Mouse (Mus musculus) testis, adult 2 months (tissue): ENCODE results near the gene Dpy19l1.

Experiments used
- CTCF ChIP-seq: fragments of 200-500 bp; IDR thresholded peaks from 2 replicates; pipeline ENCODE4 v1.5.1; 2012; ENCODE audit warnings: low read depth, mild to moderate bottlenecking, inconsistent platforms, low read length, moderate library complexity; ENCODE audit not compliant: control insufficient read depth, insufficient read depth, insufficient replicate concordance
- POLR2A ChIP-seq: fragments of 200-500 bp; IDR thresholded peaks from 2 replicates; pipeline ENCODE4 v1.6.1; 2012; ENCODE audit warnings: low read depth, mild to moderate bottlenecking, inconsistent platforms, low read length, moderate library complexity; ENCODE audit not compliant: control insufficient read depth

- TF ChIP-seq CTCF (no peak), POLR2A (no peak)
These were observed 20.6 kb downstream of the Dpy19l1 start for GRCm38 (mm10) chr9:24482375-24482774.
